Mouse (Mus musculus) C2C12 (cell line): ENCODE data around the gene Dop1b. TPM values are rescaled to one million over a fixed set of nuclear protein-coding genes. Genes with fewer than 3 reads are reported as not detected.

Experiments used
- H3K27me3 ChIP-seq: one replicate; pipeline ENCODE4 v1.6.1; 2011; ENCODE audit not compliant: control insufficient read depth, insufficient read depth, insufficient read length
- H3K36me3 ChIP-seq: one replicate; pipeline ENCODE4 v1.6.1; 2011; ENCODE audit not compliant: control insufficient read depth, insufficient read depth
- H3K4me3 ChIP-seq: one replicate; pipeline ENCODE4 v1.5.1; 2011; ENCODE audit warnings: mild to moderate bottlenecking, control low read depth; ENCODE audit not compliant: poor library complexity, insufficient read depth, severe bottlenecking
- H3K79me2 ChIP-seq: one replicate; pipeline ENCODE4 v1.6.1; 2011; ENCODE audit not compliant: control insufficient read depth, insufficient read depth
- H3K79me3 ChIP-seq: one replicate; pipeline ENCODE4 v1.6.1; 2011; ENCODE audit warnings: low read depth, control low read depth
- H3ac ChIP-seq: one replicate; pipeline ENCODE3; 2011; ENCODE audit warnings: low read depth; ENCODE audit not compliant: control insufficient read depth, insufficient read length
- CEBPB ChIP-seq: IDR thresholded peaks from one replicate; pipeline ENCODE4 v1.6.1; 2011; ENCODE audit warnings: low read depth, mild to moderate bottlenecking, control low read depth, moderate library complexity
- CTCF ChIP-seq: IDR thresholded peaks from one replicate; pipeline ENCODE4 v1.5.1; 2011; ENCODE audit not compliant: control insufficient read depth, insufficient read depth, insufficient read length
- FOSL1 ChIP-seq: IDR thresholded peaks from one replicate; pipeline ENCODE4 v1.8.0; 2011; ENCODE audit warnings: mild to moderate bottlenecking, low read length; ENCODE audit not compliant: poor library complexity, insufficient read depth, severe bottlenecking
- MAX ChIP-seq: IDR thresholded peaks from one replicate; pipeline ENCODE4 v1.6.1; 2011; ENCODE audit warnings: mild to moderate bottlenecking, control low read depth
- MYOD1 ChIP-seq: IDR thresholded peaks from one replicate; pipeline ENCODE4 v1.6.1; 2011; ENCODE audit warnings: low read depth; ENCODE audit not compliant: control insufficient read depth, insufficient read length
- MYOG ChIP-seq: IDR thresholded peaks from one replicate; pipeline ENCODE4 v1.6.1; 2011; ENCODE audit not compliant: control insufficient read depth, insufficient read length; ENCODE audit errors: extremely low read depth
- USF1 ChIP-seq: IDR thresholded peaks from one replicate; pipeline ENCODE4 v1.6.1; 2011; ENCODE audit warnings: low read depth, mild to moderate bottlenecking, control low read depth, moderate library complexity
- polyA plus RNA-seq: library from polyadenylated mRNA; unstranded; fragments of >200 nt; fragmentation: generic; extraction: Trizol; gene quantifications from one replicate; pipeline ENCODE4 v1.2.1, GENCODE M21; 2012; ENCODE audit warnings: missing spikeins

The Dop1b gene
- polyA plus RNA-seq, 1 experiment = 3.1 TPM

DNA sequence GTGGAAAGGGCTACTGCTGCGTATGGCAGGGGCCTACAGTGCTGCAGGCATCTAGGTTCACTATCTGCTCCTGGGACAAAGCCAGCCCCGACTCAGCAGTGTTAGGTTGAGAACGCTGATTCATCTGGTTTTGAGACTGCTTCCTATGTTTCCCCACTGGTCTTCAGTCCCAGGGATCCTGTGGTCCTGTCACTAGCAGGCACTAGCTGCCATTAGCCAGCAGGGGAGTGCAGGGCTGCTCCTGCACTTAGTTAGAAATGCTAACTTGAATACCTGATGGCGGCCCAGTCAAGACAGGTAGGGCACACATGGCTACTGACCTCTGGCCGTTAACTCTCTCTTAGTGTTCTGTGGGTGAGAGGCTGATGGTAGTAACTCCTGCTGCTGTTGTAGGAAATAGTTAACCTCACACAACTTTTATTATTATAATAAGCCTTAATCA, 32.4 kb downstream of the Dop1b start:
- Histone ChIP-seq H3K79me2 (no peaks in the 10 kb centered on the region), H3K4me3 (no peak overlapping the region), H3K79me3 (no peaks in the 10 kb centered on the region), H3K27me3 (no peaks in the 10 kb centered on the region), H3K36me3 (no peaks in the 10 kb centered on the region), H3ac (no peak overlapping the region)
- no peak for TF ChIP-seq FOSL1
- no peak for TF ChIP-seq MYOG
- TF ChIP-seq USF1 = no peak
- no peak for TF ChIP-seq MYOD1
- no peak for TF ChIP-seq CTCF
- TF ChIP-seq CEBPB = no peak
- no peak for TF ChIP-seq MAX

DNA sequence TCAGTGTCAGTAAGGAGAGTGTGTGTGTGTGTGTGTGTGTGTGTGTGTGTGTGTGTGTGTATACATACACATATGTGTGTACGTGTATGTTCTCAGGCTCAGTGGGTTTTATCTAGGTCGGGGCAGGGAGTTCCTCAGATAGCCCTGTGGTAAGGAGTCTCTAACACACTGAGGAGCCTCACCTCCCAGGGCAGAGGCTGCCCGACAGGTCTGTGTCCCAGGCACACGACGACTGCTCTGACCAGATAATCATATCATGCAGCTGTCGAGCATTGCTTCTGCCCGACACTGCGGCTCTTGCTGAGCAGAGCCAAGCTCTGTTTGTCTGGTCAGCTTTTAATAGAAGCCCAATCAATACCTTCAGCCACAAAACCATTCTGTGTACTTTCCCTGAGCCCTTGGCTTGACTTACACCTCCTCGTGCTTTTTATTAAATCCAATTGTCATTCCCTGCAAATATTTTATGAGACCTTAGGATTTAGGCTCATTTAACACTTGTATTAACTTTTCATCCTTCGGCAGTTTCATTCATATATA, 33.2 kb downstream of the Dop1b start:
- no peaks in the 10 kb centered on the region for H3K79me3 ChIP-seq
- TF ChIP-seq MYOD1 (no peak), FOSL1 (no peak), MAX (no peak), CTCF (no peak), USF1 (no peak), MYOG (no peak), CEBPB (no peak)
- no peak overlapping the region for H3K4me3 ChIP-seq
- no peak overlapping the region for H3ac ChIP-seq
- H3K27me3 ChIP-seq = no peaks in the 10 kb centered on the region
- H3K79me2 ChIP-seq = no peaks in the 10 kb centered on the region
- no peaks in the 10 kb centered on the region for H3K36me3 ChIP-seq

DNA sequence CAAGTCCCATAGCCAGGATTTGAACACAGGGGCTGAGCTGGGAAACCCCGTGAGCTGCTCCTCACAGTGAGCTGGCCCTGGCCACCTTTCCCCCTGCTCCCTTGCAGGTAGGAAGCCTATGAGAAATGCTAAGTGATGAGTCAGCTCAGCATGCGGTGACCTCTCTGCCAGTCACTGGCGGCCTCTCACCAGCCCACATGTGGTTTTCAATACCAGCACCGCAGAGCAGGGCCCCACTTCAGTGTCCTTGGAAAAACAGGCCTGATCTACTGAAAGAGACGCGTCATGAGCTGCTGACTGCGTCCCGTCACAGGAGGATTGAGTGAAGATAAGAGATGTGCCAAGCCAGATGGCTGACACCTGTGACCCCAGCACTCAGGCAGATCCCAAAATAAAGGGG, 34.7 kb downstream of the Dop1b start:
- H3K4me3 ChIP-seq = no peak overlapping the region
- H3ac ChIP-seq = no peak overlapping the region
- TF ChIP-seq CTCF = no peak
- TF ChIP-seq MYOG = no peak
- TF ChIP-seq CEBPB = no peak
- TF ChIP-seq FOSL1 = no peak
- no peak for TF ChIP-seq MYOD1
- no peak for TF ChIP-seq MAX
- H3K79me2 ChIP-seq = no peaks in the 10 kb centered on the region
- H3K79me3 ChIP-seq = no peaks in the 10 kb centered on the region
- H3K27me3 ChIP-seq = no peaks in the 10 kb centered on the region
- H3K36me3 ChIP-seq = no peaks in the 10 kb centered on the region

DNA sequence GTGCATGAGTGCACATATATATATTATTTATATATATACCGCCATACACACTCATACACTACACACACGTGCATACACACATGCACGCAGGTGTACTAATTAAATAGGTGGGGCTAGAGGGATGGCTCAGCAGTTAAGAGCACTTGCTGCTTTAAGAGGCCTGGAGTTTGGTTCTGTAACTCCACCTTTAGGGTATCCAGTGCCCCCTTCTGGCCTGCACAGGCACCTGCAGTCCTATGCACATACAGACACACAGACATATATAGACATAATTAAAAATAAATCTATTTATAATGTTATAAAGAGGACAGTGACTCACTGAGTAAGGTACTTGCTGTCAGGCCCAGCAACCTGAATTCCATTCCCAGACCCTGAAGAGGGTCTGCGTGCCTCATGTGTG, 35.3 kb downstream of the Dop1b start:
- H3K36me3 ChIP-seq = no peaks in the 10 kb centered on the region
- H3K4me3 ChIP-seq = no peak overlapping the region
- no peaks in the 10 kb centered on the region for H3K79me2 ChIP-seq
- no peaks in the 10 kb centered on the region for H3K27me3 ChIP-seq
- TF ChIP-seq USF1 (no peak), MAX (no peak), CTCF (no peak), MYOD1 (no peak), FOSL1 (no peak), MYOG (no peak), CEBPB (no peak)
- H3K79me3 ChIP-seq = no peaks in the 10 kb centered on the region
- no peak overlapping the region for H3ac ChIP-seq

DNA sequence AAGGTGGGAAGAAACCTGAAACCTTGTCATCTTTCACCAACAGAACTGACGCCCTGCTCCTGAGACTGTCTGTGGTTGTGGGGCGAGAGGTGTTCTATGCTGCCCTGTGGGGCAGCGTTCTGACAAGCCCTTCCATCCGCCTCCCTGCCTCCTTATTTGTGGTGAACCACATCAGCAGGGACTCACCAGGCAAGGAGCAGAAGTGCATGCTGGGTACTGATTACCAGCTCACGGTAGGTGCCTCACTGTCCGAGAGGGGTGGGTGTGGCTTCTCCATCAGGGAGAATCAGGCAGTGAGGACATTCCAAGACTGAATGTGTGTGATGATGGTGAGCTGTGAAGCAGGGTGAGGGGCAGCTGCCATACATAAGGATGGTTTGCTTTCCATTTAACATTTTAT, 35.7 kb downstream of the Dop1b start:
- H3K79me3 ChIP-seq = no peaks in the 10 kb centered on the region
- H3K79me2 ChIP-seq = no peaks in the 10 kb centered on the region
- no peaks in the 10 kb centered on the region for H3K27me3 ChIP-seq
- no peaks in the 10 kb centered on the region for H3K36me3 ChIP-seq
- no peak overlapping the region for H3ac ChIP-seq
- H3K4me3 ChIP-seq = no peak overlapping the region
- no peak for TF ChIP-seq CTCF
- TF ChIP-seq MYOG = no peak
- no peak for TF ChIP-seq FOSL1

DNA sequence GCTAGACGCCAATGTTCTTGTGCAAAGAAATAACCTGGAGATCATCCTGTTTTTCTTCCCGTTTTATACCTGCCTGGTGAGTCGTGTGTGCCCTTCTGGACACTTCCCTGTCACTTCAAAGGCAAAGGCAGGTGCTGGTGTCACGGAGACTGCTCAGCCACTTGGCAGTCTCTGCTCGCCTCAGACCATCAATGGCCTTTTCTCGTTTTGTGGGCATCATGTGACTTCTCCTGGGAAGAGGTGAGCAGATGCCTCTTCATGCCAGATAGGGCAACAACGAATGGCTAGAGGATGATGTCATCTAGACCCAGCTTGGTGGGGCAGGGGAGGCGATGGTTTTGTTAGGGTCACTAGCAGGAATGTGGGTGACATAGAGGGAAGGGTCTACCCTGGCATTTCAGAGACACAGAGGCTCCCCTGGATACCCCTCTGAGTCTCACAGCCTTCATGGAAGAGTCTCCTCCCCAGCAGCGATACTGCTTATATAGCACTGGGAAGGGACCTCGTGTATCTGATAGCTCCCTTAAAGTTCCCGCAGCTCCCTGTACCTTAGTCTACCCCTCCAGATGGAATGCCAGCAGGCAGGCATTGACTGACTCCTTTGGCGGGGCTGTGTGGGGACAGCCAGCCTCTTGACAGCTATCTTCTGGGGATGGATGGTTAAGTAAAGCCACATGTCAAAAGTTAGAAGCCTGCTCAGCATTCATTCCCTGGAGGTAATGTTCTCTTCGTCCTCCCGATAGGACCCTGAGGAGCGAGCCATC, 37.6 kb downstream of the Dop1b start:
- H3K79me3 ChIP-seq = no peaks in the 10 kb centered on the region

More for the DNA sequence above, 37.6 kb downstream of the Dop1b start:
- Histone ChIP-seq H3ac (no peak overlapping the region), H3K79me2 (no peaks in the 10 kb centered on the region), H3K27me3 (no peaks in the 10 kb centered on the region), H3K36me3 (no peaks in the 10 kb centered on the region), H3K4me3 (no peak overlapping the region)
- TF ChIP-seq FOSL1 = no peak
